Mouse (Mus musculus) erythroblast, embryonic 14.5 days (primary cell): Measurements from ENCODE around the gene Npy4r.

Source experiments
- GATA1 ChIP-seq: IDR thresholded peaks from 2 replicates; pipeline ENCODE4 v1.6.1; 2012; ENCODE audit warnings: low read length, inconsistent platforms, mixed read lengths
- TAL1 ChIP-seq: IDR thresholded peaks from 3 replicates; pipeline ENCODE4 v1.6.1; 2012; ENCODE audit warnings: low read length, inconsistent platforms, mixed read lengths

- TF ChIP-seq TAL1 (no peak), GATA1 (no peak)
Measured at GRCm38 (mm10) chr14:34142915-34143314, 9.4 kb downstream of the Npy4r start.
